Mouse (Mus musculus) CH12.LX (cell line): ENCODE measurements around the gene Ndufb8. TPM values are rescaled to one million over a fixed set of nuclear protein-coding genes. Genes with fewer than 3 reads are reported as not detected.

Experiments
- DNase-seq: peaks from one replicate; pipeline ENCODE4 v3.0.0-alpha.2; 2013; ENCODE audit errors: extremely low read depth
- H3K27ac ChIP-seq: 2 replicates; pipeline ENCODE4 v1.5.1; 2012; ENCODE audit warnings: low read depth, mild to moderate bottlenecking, control low read depth, moderate library complexity; ENCODE audit not compliant: insufficient read depth
- H3K27me3 ChIP-seq: replicated peaks from 2 replicates; pipeline ENCODE3; 2012; ENCODE audit warnings: inconsistent platforms
- H3K36me3 ChIP-seq, 2 experiments: replicated peaks in 1 of 2; 2 replicates each; pipeline versions ENCODE3 to v1.6.1; 2012; ENCODE audit warnings: inconsistent platforms in 1 of 2, low read length in 1 of 2, mild to moderate bottlenecking in 1 of 2, mixed read lengths in 1 of 2, moderate library complexity in 1 of 2; ENCODE audit not compliant: control insufficient read depth in 1 of 2, insufficient read depth in 1 of 2
- H3K4me1 ChIP-seq, 2 experiments: 2 replicates each; pipeline ENCODE4 v1.6.1; 2012; ENCODE audit warnings: inconsistent platforms in 1 of 2, moderate library complexity in 1 of 2; ENCODE audit not compliant: insufficient read depth in 2 of 2, control insufficient read depth in 1 of 2
- H3K4me2 ChIP-seq: 2 replicates; pipeline ENCODE4 v1.6.1; 2012; ENCODE audit warnings: low read depth, mild to moderate bottlenecking, control low read depth; ENCODE audit not compliant: poor library complexity, insufficient read depth, severe bottlenecking
- H3K4me3 ChIP-seq, 3 experiments: fragments of 150-350 bp in 1 of 3; sonication (generic) in 1 of 3; replicated peaks in 1 of 3; 2 replicates each; pipeline versions ENCODE3 to v1.5.1; 2011 to 2012; ENCODE audit warnings: low read depth in 2 of 3, low read length in 2 of 3, mild to moderate bottlenecking in 2 of 3, moderate library complexity in 2 of 3, control low read depth in 1 of 3, improper control_type of control experiment in 1 of 3, inconsistent platforms in 1 of 3, mixed read lengths in 1 of 3; ENCODE audit not compliant: poor library complexity in 1 of 3
- H3K79me2 ChIP-seq: replicated peaks from 2 replicates; pipeline ENCODE4 v1.6.1; 2012; ENCODE audit warnings: mild to moderate bottlenecking, moderate library complexity; ENCODE audit not compliant: control insufficient read depth, poor library complexity, insufficient read depth, severe bottlenecking; ENCODE audit errors: extremely low read depth
- H3K9ac ChIP-seq: 2 replicates; pipeline ENCODE4 v1.6.1; 2012; ENCODE audit warnings: low read depth, mild to moderate bottlenecking, control low read depth, moderate library complexity; ENCODE audit not compliant: insufficient read depth
- H3K9me3 ChIP-seq: replicated peaks from 2 replicates; pipeline ENCODE3; 2012; ENCODE audit warnings: low read length, inconsistent platforms, mixed read lengths
- CHD1 ChIP-seq: IDR thresholded peaks from 2 replicates; pipeline ENCODE4 v1.6.1; 2012; ENCODE audit warnings: low read depth, low read length, improper control_type of control experiment, inconsistent platforms
- CHD2 ChIP-seq: IDR thresholded peaks from 2 replicates; pipeline ENCODE4 v1.6.1; 2011; ENCODE audit warnings: low read length, improper control_type of control experiment
- CTCF ChIP-seq, 2 experiments: IDR thresholded peaks in 1 of 2; conservative IDR thresholded peaks in 1 of 2; 2 replicates each; pipeline ENCODE4 v1.5.1; 2011 to 2012; ENCODE audit warnings: low read depth in 2 of 2, low read length in 2 of 2, improper control_type of control experiment in 1 of 2, inconsistent platforms in 1 of 2, mild to moderate bottlenecking in 1 of 2, moderate library complexity in 1 of 2
- ELF1 ChIP-seq: IDR thresholded peaks from 2 replicates; pipeline ENCODE4 v1.6.1; 2014; ENCODE audit warnings: low read depth, mild to moderate bottlenecking, inconsistent platforms, low read length, improper control_type of control experiment
- ETS1 ChIP-seq: conservative IDR thresholded peaks from 2 replicates; pipeline ENCODE4 v1.6.1; 2012; ENCODE audit warnings: low read depth, mild to moderate bottlenecking, inconsistent platforms, low read length, improper control_type of control experiment, moderate library complexity
- HCFC1 ChIP-seq: IDR thresholded peaks from 2 replicates; pipeline ENCODE4 v1.6.1; 2012; ENCODE audit warnings: low read depth, mild to moderate bottlenecking, inconsistent platforms, low read length, improper control_type of control experiment
- JUND ChIP-seq: conservative IDR thresholded peaks from 2 replicates; pipeline ENCODE4 v1.6.1; 2011; ENCODE audit warnings: low read depth, low read length, improper control_type of control experiment
- KAT2A ChIP-seq: IDR thresholded peaks from 2 replicates; pipeline ENCODE4 v1.6.1; 2012; ENCODE audit warnings: low read length, improper control_type of control experiment, inconsistent platforms; ENCODE audit not compliant: insufficient replicate concordance
- MAFK ChIP-seq: IDR thresholded peaks from 2 replicates; pipeline ENCODE4 v1.6.1; 2011; ENCODE audit warnings: low read length, improper control_type of control experiment; ENCODE audit not compliant: insufficient replicate concordance
- MXI1 ChIP-seq: IDR thresholded peaks from 2 replicates; pipeline ENCODE4 v1.6.1; 2011; ENCODE audit warnings: mild to moderate bottlenecking, low read depth, low read length, improper control_type of control experiment
- PAX5 ChIP-seq: IDR thresholded peaks from 2 replicates; pipeline ENCODE4 v1.6.1; 2012; ENCODE audit warnings: low read length, inconsistent platforms, mixed read lengths
- POLR2A ChIP-seq: IDR thresholded peaks from 2 replicates; pipeline ENCODE4 v1.6.1; 2011; ENCODE audit warnings: low read depth, mild to moderate bottlenecking, improper control_type of control experiment, low read length
- RAD21 ChIP-seq: IDR thresholded peaks from 2 replicates; pipeline ENCODE4 v1.6.1; 2011; ENCODE audit warnings: low read depth, mild to moderate bottlenecking, low read length, improper control_type of control experiment, moderate library complexity
- SIN3A ChIP-seq: IDR thresholded peaks from 2 replicates; pipeline ENCODE4 v1.6.1; 2012; ENCODE audit warnings: low read length, improper control_type of control experiment, inconsistent platforms
- SMC3 ChIP-seq: IDR thresholded peaks from 2 replicates; pipeline ENCODE4 v1.6.1; 2011; ENCODE audit warnings: low read depth, low read length, improper control_type of control experiment
- TCF12 ChIP-seq: IDR thresholded peaks from 2 replicates; pipeline ENCODE4 v1.6.1; 2014; ENCODE audit warnings: low read depth, mild to moderate bottlenecking, inconsistent platforms, low read length, improper control_type of control experiment
- USF2 ChIP-seq: conservative IDR thresholded peaks from 2 replicates; pipeline ENCODE4 v1.6.1; 2011; ENCODE audit warnings: low read depth, low read length, improper control_type of control experiment
- ZC3H11A ChIP-seq: IDR thresholded peaks from 2 replicates; pipeline ENCODE4 v1.6.1; 2012; ENCODE audit warnings: low read depth, mild to moderate bottlenecking, inconsistent platforms, low read length, improper control_type of control experiment
- ZKSCAN1 ChIP-seq: IDR thresholded peaks from 2 replicates; pipeline ENCODE4 v1.6.1; 2012; ENCODE audit warnings: low read depth, inconsistent platforms, low read length, improper control_type of control experiment, borderline replicate concordance
- dilution Hi-C: fragments of 300-500 bp; cut with MboI; formaldehyde crosslinking; loops from 2 replicates; pipeline ENCODE4 v1.14.3; 2020; ENCODE audit warnings: low sequenced_read_pairs; ENCODE audit not compliant: extremely low pct_unique_long_range_greater_than_20kb, extremely low pct_ligation_motif_present
- in situ Hi-C: fragments of 300-500 bp; cut with MboI; formaldehyde crosslinking; loops from 3 replicates; pipeline ENCODE4 v1.14.3; 2019; ENCODE audit warnings: low sequenced_read_pairs, low pct_ligation_motif_present, low pct_unique_long_range_greater_than_20kb, mixed read lengths
- polyA plus RNA-seq: library from polyadenylated mRNA; unstranded; fragments of >175 nt; gene quantifications from 2 replicates; pipeline ENCODE4 v1.2.1, GENCODE M21; 2012; ENCODE audit warnings: low read depth; ENCODE audit not compliant: insufficient read length
- total RNA-seq, 2 experiments: library from RNA; depleted of rRNA; stranded (reverse); fragments of 300-350 nt in 1 of 2; fragments of >200 nt in 1 of 2; gene quantifications; 2 replicates each; pipeline ENCODE4 v1.2.3; 2012 to 2014

Ndufb8 gene
- total and polyA plus RNA-seq, 3 experiments, result 321 to 383 (median 354) TPM

- Histone ChIP-seq H3K36me3 (peaks cover 0 to 10% of the 10 kb centered on the region in 2 experiments), H3K79me2 (no peaks in the 10 kb centered on the region), H3K4me3 (no peak overlapping the region), H3K27me3 (no peaks in the 10 kb centered on the region), H3K27ac (no peak overlapping the region), H3K9me3 (no peaks in the 10 kb centered on the region), H3K4me2 (no peak overlapping the region), H3K4me1 (peaks cover 6 to 21% of the 10 kb centered on the region in 2 experiments), H3K9ac (no peak overlapping the region)
- dilution Hi-C loops (no loop called here), in situ Hi-C loops (no loop called here)
- DNase-seq, result no peak
- TF ChIP-seq SIN3A, result no peak
- no peak for TF ChIP-seq ELF1
- TF ChIP-seq RAD21, result no peak
- TF ChIP-seq ZKSCAN1, result no peak
- TF ChIP-seq ETS1, result no peak
- no peak for TF ChIP-seq SMC3
- no peak for TF ChIP-seq CHD2
- no peak for TF ChIP-seq JUND
- no peak for TF ChIP-seq USF2
- TF ChIP-seq HCFC1, result no peak
- no peak for TF ChIP-seq KAT2A
- no peak for TF ChIP-seq MAFK
These were observed 29.6 kb downstream of the Ndufb8 start for GRCm38 (mm10) chr19:44525551-44526205.

GRCm38 (mm10) chr19:44519152-44519551 is 36.1 kb downstream of the Ndufb8 start:
- Histone ChIP-seq H3K79me2 (no peaks in the 10 kb centered on the region), H3K4me1 (no peaks in the 10 kb centered on the region), H3K4me2 (no peak overlapping the region), H3K27me3 (no peaks in the 10 kb centered on the region), H3K27ac (no peak overlapping the region), H3K36me3 (peaks cover 0 to 4% of the 10 kb centered on the region in 2 experiments), H3K9ac (no peak overlapping the region), H3K9me3 (no peaks in the 10 kb centered on the region), H3K4me3 (no peak overlapping the region)
- no peak for DNase-seq
- in situ Hi-C loops, result no loop called here
- dilution Hi-C loops, result no loop called here
- no peak for TF ChIP-seq CHD1
- no peak for TF ChIP-seq RAD21
- TF ChIP-seq POLR2A, result no peak
- no peak for TF ChIP-seq ZKSCAN1
- TF ChIP-seq CTCF (conservative IDR thresholded peaks at IDR 0.05 in 1 of 2, IDR thresholded peaks at IDR 0.05 in 1 of 2; ENCODE audit: low read depth in 2 of 2, low read length in 2 of 2), result peak in 1 of 2 experiments; percentile 32; a peak in 2 of 4 replicates
- no peak for TF ChIP-seq TCF12
- no peak for TF ChIP-seq MXI1
- TF ChIP-seq PAX5, result no peak
- peak; percentile 17; the same call in 1 of the 2 replicates for TF ChIP-seq SMC3
- TF ChIP-seq ZC3H11A, result no peak
